Mouse (Mus musculus): ENCODE results near the gene Asphd2. TPM values are rescaled to one million over a fixed set of nuclear protein-coding genes. Genes with fewer than 3 reads are reported as not detected.

Asphd2 gene
- total RNA-seq, 2 experiments from 2014 or later, result 161 to 181 TPM

GRCm38 (mm10) chr5:112393741-112394414, 788 bp downstream of the Asphd2 start:
- DNase-seq (ENCODE audit: low spot score in 2 of 2), result no peak
- intact Hi-C loops (cut with DNase I), result loop anchor here (5.0 kb wide), 1 partner anchor 33 kb away; no protein-coding TSS in a partner anchor

GRCm38 (mm10) chr5:112391676-112392323, 2.9 kb downstream of the Asphd2 start:
- no peak for DNase-seq (ENCODE audit: low spot score in 2 of 2)
- intact Hi-C loops (cut with DNase I), result loop anchor here (5.0 kb wide), 1 partner anchor 36 kb away; no protein-coding TSS in a partner anchor

- DNase-seq (ENCODE audit: low spot score in 2 of 2), result no peak
- intact Hi-C loops (cut with DNase I), result loop anchor here (5.0 kb wide), 1 partner anchor 36 kb away; no protein-coding TSS in a partner anchor
These were observed 3.7 kb downstream of the Asphd2 start for GRCm38 (mm10) chr5:112391002-112391401.

GRCm38 (mm10) chr5:112389352-112389751, 5.3 kb downstream of the Asphd2 start:
- intact Hi-C loops (cut with DNase I), result loop anchor here (5.0 kb wide), 1 partner anchor 47 kb away; the partner anchor contains the start of genes Hps4 and Srrd
- DNase-seq (ENCODE audit: low spot score in 2 of 2), result no peak

- intact Hi-C loops (cut with DNase I), result loop anchor here (5.0 kb wide), 1 partner anchor 44 kb away; the partner anchor contains the start of genes Hps4 and Srrd
- no peak for DNase-seq (ENCODE audit: low spot score in 2 of 2)
These were observed 8.7 kb downstream of the Asphd2 start for GRCm38 (mm10) chr5:112385973-112386372.

GRCm38 (mm10) chr5:112384805-112385472, 9.7 kb downstream of the Asphd2 start:
- intact Hi-C loops (cut with DNase I), result loop anchor here (5.0 kb wide), 1 partner anchor 43 kb away; the partner anchor contains the start of genes Hps4 and Srrd
- DNase-seq (ENCODE audit: low spot score in 2 of 2), result no peak

- DNase-seq (ENCODE audit: low spot score in 2 of 2), result peak; percentile 63 to 65
- intact Hi-C loops (cut with DNase I), result no loop called here
These were observed 11.9 kb downstream of the Asphd2 start for GRCm38 (mm10) chr5:112382641-112383330.

GRCm38 (mm10) chr5:112382042-112382441, 12.6 kb downstream of the Asphd2 start:
- DNase-seq (ENCODE audit: low spot score in 2 of 2), result peak in 1 of 2 experiments; percentile 4
- intact Hi-C loops (cut with DNase I), result no loop called here

- peak in 1 of 2 experiments; percentile 4 for DNase-seq (ENCODE audit: low spot score in 2 of 2)
- intact Hi-C loops (cut with DNase I), result no loop called here
These were observed 13.5 kb downstream of the Asphd2 start for GRCm38 (mm10) chr5:112381154-112381553.

GRCm38 (mm10) chr5:112378716-112379115, 15.9 kb downstream of the Asphd2 start:
- no peak for DNase-seq (ENCODE audit: low spot score in 2 of 2)
- intact Hi-C loops (cut with DNase I), result no loop called here

GRCm38 (mm10) chr5:112377380-112377779, 17.3 kb downstream of the Asphd2 start:
- DNase-seq (ENCODE audit: low spot score in 2 of 2), result no peak
- intact Hi-C loops (cut with DNase I), result no loop called here

GRCm38 (mm10) chr5:112376111-112376510, 18.6 kb downstream of the Asphd2 start:
- intact Hi-C loops (cut with DNase I), result no loop called here

GRCm38 (mm10) chr5:112371933-112372332, 22.7 kb downstream of the Asphd2 start:
- intact Hi-C loops (cut with DNase I), result no loop called here
- DNase-seq (ENCODE audit: low spot score in 2 of 2), result peak; percentile 64 to 71

More at GRCm38 (mm10) chr5:112376111-112376510, 18.6 kb downstream of the Asphd2 start:
- no peak for DNase-seq (ENCODE audit: low spot score in 2 of 2)

- intact Hi-C loops (cut with DNase I), result no loop called here
- DNase-seq (ENCODE audit: low spot score in 2 of 2), result no peak
These were observed 24.3 kb downstream of the Asphd2 start for GRCm38 (mm10) chr5:112370236-112370813.

GRCm38 (mm10) chr5:112369326-112369725, 25.3 kb downstream of the Asphd2 start:
- DNase-seq (ENCODE audit: low spot score in 2 of 2), result no peak
- intact Hi-C loops (cut with DNase I), result no loop called here

GRCm38 (mm10) chr5:112368666-112369065, 26.0 kb downstream of the Asphd2 start:
- DNase-seq (ENCODE audit: low spot score in 2 of 2), result no peak
- intact Hi-C loops (cut with DNase I), result no loop called here

- DNase-seq (ENCODE audit: low spot score in 2 of 2), result no peak
- intact Hi-C loops (cut with DNase I), result no loop called here
These were observed 26.7 kb downstream of the Asphd2 start for GRCm38 (mm10) chr5:112367929-112368328.

GRCm38 (mm10) chr5:112367338-112367737, 27.3 kb downstream of the Asphd2 start:
- intact Hi-C loops (cut with DNase I), result no loop called here
- no peak for DNase-seq (ENCODE audit: low spot score in 2 of 2)

- intact Hi-C loops (cut with DNase I), result no loop called here
- no peak for DNase-seq (ENCODE audit: low spot score in 2 of 2)
These were observed 27.8 kb downstream of the Asphd2 start for GRCm38 (mm10) chr5:112366879-112367278.

Measured in left cerebral cortex, postnatal 36 days (tissue).